Mouse (Mus musculus): Measurements from ENCODE around the gene Cachd1.

The Cachd1 gene

DNA sequence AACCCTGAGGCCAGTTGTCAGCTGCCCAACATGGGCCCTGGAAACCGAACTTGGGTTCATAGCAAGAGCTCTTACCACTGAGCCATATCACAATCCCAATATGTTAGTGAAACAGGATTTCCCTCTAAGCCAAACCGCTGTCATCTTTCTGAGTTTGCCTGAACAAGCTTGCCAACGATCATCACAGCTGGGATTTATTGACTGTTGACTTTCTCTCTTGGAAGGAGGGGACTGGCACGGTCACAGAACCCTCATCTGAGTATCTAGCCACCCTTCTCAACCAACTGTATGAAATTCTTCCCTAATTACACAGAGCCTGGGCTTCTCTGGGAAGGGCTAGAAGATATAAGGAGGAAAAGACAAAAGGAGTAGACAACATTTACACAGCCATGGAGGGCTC lies 270.1 kb downstream of the Cachd1 start:
- DNase-seq (ENCODE audit: low spot score in 2 of 2) = no peak

DNA sequence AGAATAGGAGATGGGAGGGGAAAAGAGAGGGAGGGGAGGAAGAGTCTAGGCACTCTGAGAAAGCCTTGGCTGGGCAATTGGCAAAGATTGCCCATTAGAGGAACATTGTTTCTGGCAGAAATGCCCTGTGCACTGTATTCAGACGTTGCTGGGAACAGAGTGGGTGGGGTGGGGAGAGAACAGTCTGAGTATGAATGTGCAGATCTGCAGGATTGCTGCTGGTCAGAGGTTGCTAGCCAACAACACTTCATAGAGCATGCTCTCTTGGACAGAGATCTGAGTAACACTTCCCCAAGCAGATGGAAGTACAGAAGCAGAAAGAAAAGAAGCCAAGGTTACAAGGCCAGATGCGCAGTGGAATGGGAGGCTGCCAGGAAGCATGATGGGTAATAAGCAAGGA lies 285.7 kb downstream of the Cachd1 start:
- no peak for DNase-seq (ENCODE audit: low spot score in 2 of 2)

DNA sequence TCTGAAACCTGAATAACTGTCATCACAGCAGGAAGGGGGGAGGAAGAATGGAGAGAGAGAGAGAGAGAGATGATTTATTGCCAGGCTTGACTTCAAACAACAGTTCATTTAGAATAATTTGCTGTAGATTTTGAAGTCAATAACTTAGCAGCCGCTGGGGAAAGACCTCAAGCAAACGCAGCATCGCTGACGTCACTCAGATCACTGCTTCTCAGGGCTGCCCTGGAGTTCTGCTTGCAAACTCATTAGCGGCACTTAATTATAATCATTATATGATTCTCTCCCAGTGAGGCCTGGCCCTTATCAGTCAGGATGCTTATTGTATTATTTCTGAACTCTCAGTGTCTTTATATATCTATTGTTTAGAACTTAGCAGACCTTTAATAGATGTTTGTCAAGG lies 289.9 kb downstream of the Cachd1 start:
- no peak for DNase-seq (ENCODE audit: low spot score in 2 of 2)

DNA sequence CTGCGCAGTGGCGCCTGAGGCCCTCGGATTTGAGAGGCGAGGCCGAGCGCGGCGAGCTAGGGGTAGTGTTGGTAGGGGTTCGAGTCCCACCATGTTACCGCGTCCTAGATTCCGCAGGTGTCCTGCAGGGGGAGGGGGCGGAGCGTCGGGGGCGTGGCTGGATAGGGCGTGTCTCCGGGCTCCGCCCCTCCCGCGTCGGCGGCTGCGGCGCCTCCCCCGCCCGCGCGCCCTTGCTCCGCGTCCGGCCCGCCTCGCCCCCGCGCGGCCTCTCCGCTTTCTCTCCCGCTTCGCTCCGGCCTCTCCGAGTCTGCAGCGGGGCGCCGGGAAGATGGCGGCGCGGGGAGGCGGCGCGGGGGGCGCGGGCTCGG lies 292.3 kb downstream of the Cachd1 start, which contains the start of gene Raver2:
Gene Raver2, plus strand, starts transcription at position 198 of the 368 bp plus-strand sequence.
- DNase-seq (ENCODE audit: low spot score in 2 of 2) = peak; percentile 38 to 68

DNA sequence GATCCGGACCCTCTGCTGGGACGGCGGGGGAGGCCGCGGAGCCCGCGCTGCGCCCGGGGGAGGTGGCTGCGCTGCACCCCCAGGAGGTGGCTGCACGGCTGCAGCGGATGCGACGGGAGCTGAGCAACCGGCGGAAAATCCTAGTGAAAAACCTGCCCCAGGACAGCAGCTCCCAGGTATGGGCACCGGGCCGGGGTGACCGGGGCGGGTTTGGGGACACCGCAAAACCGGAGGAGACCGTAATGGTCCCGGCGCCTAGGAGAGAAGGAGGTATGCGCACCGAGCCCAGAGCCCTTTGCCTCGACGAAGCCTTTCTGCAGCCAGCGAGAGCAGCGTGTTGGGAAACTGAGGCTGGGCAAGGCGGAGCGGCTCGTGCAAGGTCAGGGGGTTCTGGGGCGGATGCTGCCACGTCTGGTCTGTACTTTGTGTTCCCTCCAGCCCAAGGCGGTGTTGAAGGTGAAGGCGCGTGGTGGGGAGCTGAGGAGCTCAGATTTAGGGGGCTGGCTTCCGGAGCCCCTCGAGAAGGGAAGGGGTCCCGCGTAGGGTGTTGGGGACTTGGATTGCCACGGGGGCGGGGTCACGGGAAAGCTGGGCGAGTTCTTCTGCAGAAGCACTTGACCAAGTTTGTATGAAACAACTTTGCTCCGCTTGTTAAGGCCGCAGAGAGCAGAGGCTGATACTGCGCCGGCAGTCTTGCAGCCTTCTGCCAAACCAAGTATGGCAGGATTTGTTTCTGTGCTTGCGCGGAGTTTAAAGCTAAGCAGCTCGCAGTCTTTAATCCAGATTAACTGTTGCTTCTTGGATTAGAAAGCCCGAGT lies 292.9 kb downstream of the Cachd1 start:
- DNase-seq (ENCODE audit: low spot score in 2 of 2) = peak; percentile 18 to 31

DNA sequence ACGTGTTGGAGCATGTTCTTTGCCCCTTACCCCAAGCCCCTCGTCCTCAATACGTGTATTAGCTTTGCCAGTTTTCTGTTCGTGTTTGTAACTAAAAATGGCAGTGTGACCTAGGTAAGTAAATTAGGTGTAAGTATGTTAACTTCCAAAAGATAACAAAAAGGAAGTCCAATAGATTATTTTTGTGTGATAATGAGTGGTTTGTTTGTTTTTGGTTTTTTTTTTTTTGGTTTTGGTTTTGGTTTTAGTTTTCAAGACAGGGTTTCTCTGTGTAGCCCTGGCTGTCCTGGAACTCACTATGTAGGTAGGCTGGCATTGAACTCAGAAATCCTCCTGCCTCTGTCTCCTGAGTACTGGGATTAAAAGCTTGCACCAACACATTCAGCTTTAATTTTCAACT lies 295.1 kb downstream of the Cachd1 start:
- DNase-seq (ENCODE audit: low spot score in 2 of 2) = no peak

DNA sequence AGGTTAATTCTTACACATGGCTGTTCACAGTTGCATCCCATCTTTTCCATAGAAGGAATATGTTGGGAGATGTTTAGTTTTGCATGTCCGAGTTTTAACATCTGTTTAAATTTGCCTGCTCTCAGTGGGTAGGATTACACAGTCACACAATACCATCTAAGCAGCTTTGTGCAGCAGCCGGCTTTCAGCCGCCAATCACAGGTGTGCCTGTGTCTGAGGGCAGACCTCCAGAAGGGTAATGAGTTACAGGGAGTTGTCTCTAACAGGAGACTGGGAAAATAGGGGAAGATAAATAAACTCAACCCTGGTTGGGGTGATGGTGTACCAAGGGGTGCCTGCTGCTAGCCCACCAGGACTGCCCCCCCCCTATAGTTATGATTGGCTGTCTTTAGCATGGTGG lies 299.9 kb downstream of the Cachd1 start:
- DNase-seq (ENCODE audit: low spot score in 2 of 2) = no peak

All from thymus, postnatal 10 days (tissue).